Mouse (Mus musculus): ENCODE data around the gene Aoc1. TPM values are rescaled to one million over a fixed set of nuclear protein-coding genes. Genes with fewer than 3 reads are reported as not detected.
A peak's percentile ranks its signal among the peaks of the same experiment; 100 is the strongest.

The Aoc1 gene
- polyA plus RNA-seq, 1 experiment from 2014 or later = 51.9 TPM

- no peak within 1 kb of the TSS for H3K9ac ChIP-seq (ENCODE audit: low read depth, low read length)
- no peak within 1 kb of the TSS for H3K27ac ChIP-seq (ENCODE audit: low read length)
- H3K9me3 ChIP-seq (ENCODE audit: control insufficient read depth, low read length) = no peaks in the 10 kb centered on the region
- 84% methylated on average over 5 of the region's 5 CpGs for WGBS
- H3K27me3 ChIP-seq (replicated peaks; ENCODE audit: control insufficient read depth, insufficient read depth, low read length) = no peaks in the 10 kb centered on the region
- no peaks in the 10 kb centered on the region for H3K4me1 ChIP-seq (ENCODE audit: control insufficient read depth, insufficient read depth, low read length)
- H3K4me2 ChIP-seq (ENCODE audit: low read depth, low read length) = no peak within 1 kb of the TSS
- no peaks in the 10 kb centered on the region for H3K36me3 ChIP-seq (ENCODE audit: control insufficient read depth, insufficient read depth, low read length)
- no peak within 1 kb of the TSS for H3K4me3 ChIP-seq (ENCODE audit: low read length)
- ATAC-seq = no peak
Observed at GRCm38 (mm10) chr6:48929595-48929994, 56.9 kb downstream of the Aoc1 start, which contains the start of gene 1600015I10Rik. Gene 1600015I10Rik (plus strand): TSS chr6:48929895.

GRCm38 (mm10) chr6:48949596-48949995 lies 76.9 kb downstream of the Aoc1 start:
- no peak for ATAC-seq
- no peaks in the 10 kb centered on the region for H3K9me3 ChIP-seq (ENCODE audit: control insufficient read depth, low read length)

GRCm38 (mm10) chr6:48950676-48951075 lies 78.0 kb downstream of the Aoc1 start:
- Histone ChIP-seq H3K36me3 (ENCODE audit: control insufficient read depth, insufficient read depth, low read length) (no peaks in the 10 kb centered on the region), H3K9ac (ENCODE audit: low read depth, low read length) (no peak overlapping the region), H3K4me1 (ENCODE audit: control insufficient read depth, insufficient read depth, low read length) (no peaks in the 10 kb centered on the region), H3K27me3 (replicated peaks; ENCODE audit: control insufficient read depth, insufficient read depth, low read length) (no peaks in the 10 kb centered on the region), H3K9me3 (ENCODE audit: control insufficient read depth, low read length) (no peaks in the 10 kb centered on the region), H3K27ac (ENCODE audit: low read length) (no peak overlapping the region), H3K4me2 (ENCODE audit: low read depth, low read length) (no peak overlapping the region), H3K4me3 (ENCODE audit: low read length) (no peak overlapping the region)
- 88% methylated on average over 5 of the region's 5 CpGs for WGBS
- no peak for ATAC-seq

More at GRCm38 (mm10) chr6:48949596-48949995, 76.9 kb downstream of the Aoc1 start:
- Histone ChIP-seq H3K27me3 (replicated peaks; ENCODE audit: control insufficient read depth, insufficient read depth, low read length) (no peaks in the 10 kb centered on the region), H3K4me1 (ENCODE audit: control insufficient read depth, insufficient read depth, low read length) (no peaks in the 10 kb centered on the region), H3K4me2 (ENCODE audit: low read depth, low read length) (no peak overlapping the region), H3K9ac (ENCODE audit: low read depth, low read length) (no peak overlapping the region), H3K4me3 (ENCODE audit: low read length) (no peak overlapping the region), H3K27ac (ENCODE audit: low read length) (no peak overlapping the region), H3K36me3 (ENCODE audit: control insufficient read depth, insufficient read depth, low read length) (no peaks in the 10 kb centered on the region)
- 71% methylated on average over 2 of the region's 2 CpGs for WGBS

GRCm38 (mm10) chr6:48951630-48952029 lies 78.9 kb downstream of the Aoc1 start:
- Histone ChIP-seq H3K4me1 (ENCODE audit: control insufficient read depth, insufficient read depth, low read length) (no peaks in the 10 kb centered on the region), H3K27me3 (replicated peaks; ENCODE audit: control insufficient read depth, insufficient read depth, low read length) (no peaks in the 10 kb centered on the region), H3K9me3 (ENCODE audit: control insufficient read depth, low read length) (no peaks in the 10 kb centered on the region), H3K4me2 (ENCODE audit: low read depth, low read length) (no peak overlapping the region), H3K36me3 (ENCODE audit: control insufficient read depth, insufficient read depth, low read length) (no peaks in the 10 kb centered on the region), H3K4me3 (ENCODE audit: low read length) (no peak overlapping the region), H3K27ac (ENCODE audit: low read length) (no peak overlapping the region), H3K9ac (ENCODE audit: low read depth, low read length) (no peak overlapping the region)
- no peak for ATAC-seq
- 83% methylated on average over 6 of the region's 6 CpGs for WGBS

- Histone ChIP-seq H3K9ac (ENCODE audit: low read depth, low read length) (no peak overlapping the region), H3K4me2 (ENCODE audit: low read depth, low read length) (no peak overlapping the region)
Observed at GRCm38 (mm10) chr6:48953220-48953619, 80.5 kb downstream of the Aoc1 start.

GRCm38 (mm10) chr6:48954211-48954610 lies 81.5 kb downstream of the Aoc1 start:
- Histone ChIP-seq H3K4me3 (ENCODE audit: low read length) (no peak overlapping the region), H3K36me3 (ENCODE audit: control insufficient read depth, insufficient read depth, low read length) (no peaks in the 10 kb centered on the region), H3K4me1 (ENCODE audit: control insufficient read depth, insufficient read depth, low read length) (no peaks in the 10 kb centered on the region), H3K4me2 (ENCODE audit: low read depth, low read length) (no peak overlapping the region), H3K27me3 (replicated peaks; ENCODE audit: control insufficient read depth, insufficient read depth, low read length) (no peaks in the 10 kb centered on the region), H3K27ac (ENCODE audit: low read length) (no peak overlapping the region), H3K9me3 (ENCODE audit: control insufficient read depth, low read length) (no peaks in the 10 kb centered on the region), H3K9ac (ENCODE audit: low read depth, low read length) (no peak overlapping the region)
- no peak for ATAC-seq
- WGBS = 89% methylated on average over 5 of the region's 5 CpGs

More at GRCm38 (mm10) chr6:48953220-48953619, 80.5 kb downstream of the Aoc1 start:
- Histone ChIP-seq H3K27ac (ENCODE audit: low read length) (no peak overlapping the region), H3K4me1 (ENCODE audit: control insufficient read depth, insufficient read depth, low read length) (no peaks in the 10 kb centered on the region), H3K36me3 (ENCODE audit: control insufficient read depth, insufficient read depth, low read length) (no peaks in the 10 kb centered on the region), H3K27me3 (replicated peaks; ENCODE audit: control insufficient read depth, insufficient read depth, low read length) (no peaks in the 10 kb centered on the region), H3K4me3 (ENCODE audit: low read length) (no peak overlapping the region), H3K9me3 (ENCODE audit: control insufficient read depth, low read length) (no peaks in the 10 kb centered on the region)
- no peak for ATAC-seq
- 80% methylated on average over 5 of the region's 5 CpGs for WGBS

- WGBS = 49% methylated on average over 1 of the region's 1 CpGs
- H3K27me3 ChIP-seq (replicated peaks; ENCODE audit: control insufficient read depth, insufficient read depth, low read length) = no peaks in the 10 kb centered on the region
- peak; percentile 70 for ATAC-seq
Observed at GRCm38 (mm10) chr6:48954946-48955345, 82.2 kb downstream of the Aoc1 start.

GRCm38 (mm10) chr6:48956785-48957184 lies 84.1 kb downstream of the Aoc1 start:
- H3K4me2 ChIP-seq (ENCODE audit: low read depth, low read length) = no peak overlapping the region
- H3K9me3 ChIP-seq (ENCODE audit: control insufficient read depth, low read length) = no peaks in the 10 kb centered on the region
- H3K4me3 ChIP-seq (ENCODE audit: low read length) = no peak overlapping the region
- WGBS = 84% methylated on average over 4 of the region's 4 CpGs
- no peaks in the 10 kb centered on the region for H3K4me1 ChIP-seq (ENCODE audit: control insufficient read depth, insufficient read depth, low read length)
- H3K27ac ChIP-seq (ENCODE audit: low read length) = no peak overlapping the region
- no peaks in the 10 kb centered on the region for H3K27me3 ChIP-seq (replicated peaks; ENCODE audit: control insufficient read depth, insufficient read depth, low read length)
- H3K36me3 ChIP-seq (ENCODE audit: control insufficient read depth, insufficient read depth, low read length) = no peaks in the 10 kb centered on the region
- no peak overlapping the region for H3K9ac ChIP-seq (ENCODE audit: low read depth, low read length)
- ATAC-seq = no peak

More at GRCm38 (mm10) chr6:48954946-48955345, 82.2 kb downstream of the Aoc1 start:
- no peaks in the 10 kb centered on the region for H3K36me3 ChIP-seq (ENCODE audit: control insufficient read depth, insufficient read depth, low read length)
- H3K27ac ChIP-seq (ENCODE audit: low read length) = no peak overlapping the region
- no peak overlapping the region for H3K4me3 ChIP-seq (ENCODE audit: low read length)
- no peak overlapping the region for H3K4me2 ChIP-seq (ENCODE audit: low read depth, low read length)
- no peaks in the 10 kb centered on the region for H3K9me3 ChIP-seq (ENCODE audit: control insufficient read depth, low read length)
- H3K4me1 ChIP-seq (ENCODE audit: control insufficient read depth, insufficient read depth, low read length) = no peaks in the 10 kb centered on the region
- no peak overlapping the region for H3K9ac ChIP-seq (ENCODE audit: low read depth, low read length)

- no peak overlapping the region for H3K4me3 ChIP-seq (ENCODE audit: low read length)
- no peak overlapping the region; the same call in 1 of the 2 replicates for H3K9ac ChIP-seq (ENCODE audit: low read depth, low read length)
- 50% methylated on average over 1 of the region's 1 CpGs for WGBS
- no peaks in the 10 kb centered on the region for H3K36me3 ChIP-seq (ENCODE audit: control insufficient read depth, insufficient read depth, low read length)
- H3K27ac ChIP-seq (ENCODE audit: low read length) = no peak overlapping the region
- no peak for ATAC-seq
- no peaks in the 10 kb centered on the region for H3K27me3 ChIP-seq (replicated peaks; ENCODE audit: control insufficient read depth, insufficient read depth, low read length)
- H3K4me1 ChIP-seq (ENCODE audit: control insufficient read depth, insufficient read depth, low read length) = no peaks in the 10 kb centered on the region
- no peaks in the 10 kb centered on the region for H3K9me3 ChIP-seq (ENCODE audit: control insufficient read depth, low read length)
- no peak overlapping the region for H3K4me2 ChIP-seq (ENCODE audit: low read depth, low read length)
Observed at GRCm38 (mm10) chr6:48958053-48958452, 85.4 kb downstream of the Aoc1 start.
